Mouse (Mus musculus) urinary bladder, postnatal 36 days (tissue): ENCODE results near the gene Gm4791.

Source experiments
- DNase-seq, 2 experiments: peaks; one replicate each; pipeline ENCODE4 v3.0.0; 2022; ENCODE audit warnings: low spot score in 2 of 2, mixed read lengths in 1 of 2

Gm4791 gene

GRCm38 (mm10) chr9:46998338-46998791, at the start of gene Gm4791:
Gene Gm4791 (plus strand): TSS chr9:46998741.
- DNase-seq: no peak

- no peak for DNase-seq
Measured at GRCm38 (mm10) chr9:46956286-46956685, 42.3 kb upstream of the Gm4791 start.

GRCm38 (mm10) chr9:46957420-46957950, 41.1 kb upstream of the Gm4791 start:
- no peak for DNase-seq

GRCm38 (mm10) chr9:46966028-46966427, 32.5 kb upstream of the Gm4791 start:
- DNase-seq: no peak

- DNase-seq: no peak
Measured at GRCm38 (mm10) chr9:46968970-46969369, 29.6 kb upstream of the Gm4791 start.

GRCm38 (mm10) chr9:46969406-46969805, 29.1 kb upstream of the Gm4791 start:
- no peak for DNase-seq

- no peak for DNase-seq
Measured at GRCm38 (mm10) chr9:46978806-46979205, 19.7 kb upstream of the Gm4791 start.

GRCm38 (mm10) chr9:46980111-46980510, 18.4 kb upstream of the Gm4791 start:
- DNase-seq: no peak

- DNase-seq: no peak
Measured at GRCm38 (mm10) chr9:46983471-46983870, 15.1 kb upstream of the Gm4791 start.

GRCm38 (mm10) chr9:47041569-47041968, 43.0 kb downstream of the Gm4791 start:
- DNase-seq: no peak
